Mouse (Mus musculus) midbrain, embryonic 10.5 days (tissue): ENCODE results near the gene Pmfbp1. TPM values are rescaled to one million over a fixed set of nuclear protein-coding genes. Genes with fewer than 3 reads are reported as not detected.

ENCODE experiments used
- DNase-seq: peaks from one replicate; pipeline ENCODE4 v3.0.0-alpha.2; 2017; ENCODE audit warnings: low spot score
- H3K27ac ChIP-seq: fragments of 300-500 bp; sonication (generic); replicated peaks from 2 replicates; pipeline ENCODE4 v1.5.1; 2016; ENCODE audit warnings: mild to moderate bottlenecking
- H3K27me3 ChIP-seq: fragments of 300-500 bp; sonication (generic); 2 replicates; pipeline ENCODE4 v1.6.1; 2016; ENCODE audit warnings: low read depth, mild to moderate bottlenecking; ENCODE audit not compliant: poor library complexity, severe bottlenecking
- H3K36me3 ChIP-seq: fragments of 300-500 bp; sonication (generic); 2 replicates; pipeline ENCODE4 v1.6.1; 2016; ENCODE audit warnings: mild to moderate bottlenecking, moderate library complexity
- H3K4me1 ChIP-seq: fragments of 300-500 bp; sonication (generic); 2 replicates; pipeline ENCODE4 v1.6.1; 2016
- H3K4me3 ChIP-seq: fragments of 300-500 bp; sonication (generic); 2 replicates; pipeline ENCODE4 v1.5.1; 2016; ENCODE audit warnings: mild to moderate bottlenecking, moderate library complexity
- H3K9me3 ChIP-seq: fragments of 300-500 bp; sonication (generic); replicated peaks from 2 replicates; pipeline ENCODE4 v1.6.1; 2016; ENCODE audit warnings: mild to moderate bottlenecking
- WGBS: fragments of 180-500 bp; shearing (Covaris S2); methylation state at CpG from one replicate; pipeline ENCODE4 v1.1.7; 2016; 5-methylcytosine and 5-hydroxymethylcytosine counted together
- polyA plus RNA-seq: library from polyadenylated mRNA; unstranded; fragments of >200 nt; fragmentation: Nextera tagmentation; extraction: Ambion mirVana; gene quantifications from 2 replicates; pipeline ENCODE4 v1.2.1, GENCODE M21; 2016

Pmfbp1 gene
- polyA plus RNA-seq, 1 experiment from 2014 or later, result 0.79 TPM

GRCm38 (mm10) chr8:109471876-109472275, 22.0 kb upstream of the Pmfbp1 start:
- WGBS, result 92% methylated on average over 6 of the region's 6 CpGs
- H3K27me3 ChIP-seq, result peaks cover 4% of the 10 kb centered on the region; the same call in 1 of the 2 replicates

GRCm38 (mm10) chr8:109472400-109472799, 21.4 kb upstream of the Pmfbp1 start:
- DNase-seq, result no peak
- Histone ChIP-seq H3K9me3 (no peaks in the 10 kb centered on the region), H3K4me1 (peaks cover 25% of the 10 kb centered on the region), H3K36me3 (no peaks in the 10 kb centered on the region), H3K4me3 (no peak overlapping the region), H3K27me3 (no peaks in the 10 kb centered on the region), H3K27ac (no peak overlapping the region)
- 93% methylated on average over 8 of the region's 8 CpGs for WGBS

More at GRCm38 (mm10) chr8:109471876-109472275, 22.0 kb upstream of the Pmfbp1 start:
- H3K36me3 ChIP-seq, result no peaks in the 10 kb centered on the region
- H3K4me3 ChIP-seq, result no peak overlapping the region
- no peaks in the 10 kb centered on the region for H3K9me3 ChIP-seq
- H3K4me1 ChIP-seq, result peaks cover 25% of the 10 kb centered on the region
- no peak for DNase-seq
- H3K27ac ChIP-seq, result no peak overlapping the region

- no peaks in the 10 kb centered on the region for H3K9me3 ChIP-seq
- H3K36me3 ChIP-seq, result no peaks in the 10 kb centered on the region
- WGBS, result 76% methylated on average over 14 of the region's 14 CpGs
- H3K27ac ChIP-seq, result no peak overlapping the region
- H3K27me3 ChIP-seq, result no peaks in the 10 kb centered on the region
- peaks cover 3% of the 10 kb centered on the region for H3K4me1 ChIP-seq
- no peak for DNase-seq
- no peak overlapping the region for H3K4me3 ChIP-seq
Measured at GRCm38 (mm10) chr8:109474442-109475121, 19.2 kb upstream of the Pmfbp1 start.

GRCm38 (mm10) chr8:109475436-109475835, 18.4 kb upstream of the Pmfbp1 start:
- 81% methylated on average over 4 of the region's 4 CpGs for WGBS
- Histone ChIP-seq H3K27me3 (no peaks in the 10 kb centered on the region), H3K9me3 (no peaks in the 10 kb centered on the region), H3K4me3 (no peak overlapping the region), H3K36me3 (no peaks in the 10 kb centered on the region), H3K4me1 (no peaks in the 10 kb centered on the region), H3K27ac (no peak overlapping the region)
- DNase-seq, result no peak

GRCm38 (mm10) chr8:109478586-109478985, 15.2 kb upstream of the Pmfbp1 start:
- H3K4me1 ChIP-seq, result no peaks in the 10 kb centered on the region
- no peak overlapping the region for H3K4me3 ChIP-seq
- WGBS, result 83% methylated on average over 6 of the region's 6 CpGs
- no peak for DNase-seq
- no peaks in the 10 kb centered on the region for H3K36me3 ChIP-seq
- no peak overlapping the region for H3K27ac ChIP-seq
- H3K27me3 ChIP-seq, result no peaks in the 10 kb centered on the region
- H3K9me3 ChIP-seq, result no peaks in the 10 kb centered on the region

DNA sequence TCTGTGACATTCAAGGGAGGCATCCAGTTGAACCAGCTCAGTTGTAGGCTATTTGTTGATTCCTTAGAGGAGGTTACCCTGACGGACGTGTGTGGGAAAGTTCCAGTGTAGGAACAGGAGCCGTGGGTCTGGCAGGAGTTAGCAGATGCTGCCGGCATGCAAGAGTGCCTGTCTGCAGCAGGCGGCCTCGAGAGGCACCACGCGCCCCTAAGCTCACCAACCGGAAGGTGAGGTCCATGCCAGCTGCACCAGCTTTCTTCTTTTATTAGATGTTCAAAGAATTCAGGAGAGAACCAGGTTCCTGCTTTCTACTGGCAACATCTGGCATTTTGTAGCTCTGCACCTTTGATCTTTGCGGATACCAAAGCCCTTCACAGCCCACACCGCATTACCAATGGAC, 9.1 kb upstream of the Pmfbp1 start:
- H3K36me3 ChIP-seq, result no peaks in the 10 kb centered on the region
- no peaks in the 10 kb centered on the region for H3K9me3 ChIP-seq
- 94% methylated on average over 11 of the region's 11 CpGs for WGBS
- H3K4me3 ChIP-seq, result no peak overlapping the region
- H3K27ac ChIP-seq, result no peak overlapping the region
- H3K4me1 ChIP-seq, result no peaks in the 10 kb centered on the region
- DNase-seq, result no peak
- no peaks in the 10 kb centered on the region for H3K27me3 ChIP-seq

DNA sequence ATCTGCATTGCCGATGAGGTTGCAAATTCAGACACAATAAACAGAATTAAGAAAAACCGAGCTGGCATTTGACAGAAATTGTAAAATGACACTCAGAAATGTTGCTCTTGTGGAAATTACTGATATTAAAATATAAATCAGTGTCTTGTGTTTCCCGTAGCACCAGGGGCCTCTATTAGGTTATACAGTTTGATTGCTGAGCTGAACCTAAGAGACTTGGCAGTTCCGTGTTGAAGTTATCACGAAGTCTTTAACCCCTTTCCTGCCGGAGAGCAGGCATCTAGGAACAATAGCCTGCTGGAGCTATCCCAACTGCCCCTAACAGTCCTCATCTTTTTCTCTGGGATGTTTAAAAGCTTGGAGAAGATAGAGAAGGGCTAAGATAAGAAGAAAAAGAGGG, 8.3 kb upstream of the Pmfbp1 start:
- H3K9me3 ChIP-seq, result no peaks in the 10 kb centered on the region
- no peak overlapping the region for H3K27ac ChIP-seq
- no peaks in the 10 kb centered on the region for H3K4me1 ChIP-seq
- H3K4me3 ChIP-seq, result no peak overlapping the region
- H3K36me3 ChIP-seq, result no peaks in the 10 kb centered on the region
- 67% methylated on average over 6 of the region's 6 CpGs for WGBS
- DNase-seq, result no peak
- H3K27me3 ChIP-seq, result no peaks in the 10 kb centered on the region

DNA sequence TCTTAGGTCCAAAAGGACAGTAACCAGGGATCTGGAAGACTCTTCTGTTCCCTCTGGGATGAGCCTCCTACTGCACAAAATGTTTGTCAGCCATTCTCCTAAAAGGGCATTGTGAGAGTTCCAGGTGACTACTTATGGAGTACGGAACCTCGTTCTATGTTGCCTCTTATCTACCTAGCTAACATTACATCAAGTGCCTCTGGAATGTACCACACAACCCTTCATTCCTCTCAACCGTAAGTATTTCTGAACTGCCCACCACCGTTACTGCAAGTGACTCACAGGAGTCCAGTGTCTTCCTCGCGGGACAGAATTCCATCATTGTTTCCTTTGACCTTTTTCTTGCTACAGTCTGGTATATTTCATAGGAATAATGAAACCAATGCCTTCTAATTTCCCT, 1.0 kb upstream of the Pmfbp1 start:
- Histone ChIP-seq H3K9me3 (no peaks in the 10 kb centered on the region), H3K4me3 (no peak overlapping the region), H3K27me3 (no peaks in the 10 kb centered on the region), H3K27ac (no peak overlapping the region), H3K36me3 (no peaks in the 10 kb centered on the region), H3K4me1 (no peaks in the 10 kb centered on the region)
- no peak for DNase-seq
- WGBS, result 94% methylated on average over 6 of the region's 6 CpGs

GRCm38 (mm10) chr8:109494601-109495000, 774 bp downstream of the Pmfbp1 start:
- no peaks in the 10 kb centered on the region for H3K36me3 ChIP-seq
- 71% methylated on average over 2 of the region's 2 CpGs for WGBS
- no peak overlapping the region for H3K27ac ChIP-seq
- H3K4me1 ChIP-seq, result no peaks in the 10 kb centered on the region
- H3K4me3 ChIP-seq, result no peak overlapping the region
- DNase-seq, result no peak
- H3K27me3 ChIP-seq, result no peaks in the 10 kb centered on the region
- H3K9me3 ChIP-seq, result no peaks in the 10 kb centered on the region

GRCm38 (mm10) chr8:109497431-109497830, 3.6 kb downstream of the Pmfbp1 start:
- no peak for DNase-seq
- no peaks in the 10 kb centered on the region for H3K9me3 ChIP-seq
- no peaks in the 10 kb centered on the region for H3K27me3 ChIP-seq
- H3K27ac ChIP-seq, result no peak overlapping the region
- H3K4me1 ChIP-seq, result no peaks in the 10 kb centered on the region
- H3K4me3 ChIP-seq, result no peak overlapping the region
- no peaks in the 10 kb centered on the region for H3K36me3 ChIP-seq
- WGBS, result 83% methylated on average over 5 of the region's 5 CpGs

GRCm38 (mm10) chr8:109499009-109499717, 5.3 kb downstream of the Pmfbp1 start:
- WGBS, result 92% methylated on average over 16 of the region's 16 CpGs

DNA sequence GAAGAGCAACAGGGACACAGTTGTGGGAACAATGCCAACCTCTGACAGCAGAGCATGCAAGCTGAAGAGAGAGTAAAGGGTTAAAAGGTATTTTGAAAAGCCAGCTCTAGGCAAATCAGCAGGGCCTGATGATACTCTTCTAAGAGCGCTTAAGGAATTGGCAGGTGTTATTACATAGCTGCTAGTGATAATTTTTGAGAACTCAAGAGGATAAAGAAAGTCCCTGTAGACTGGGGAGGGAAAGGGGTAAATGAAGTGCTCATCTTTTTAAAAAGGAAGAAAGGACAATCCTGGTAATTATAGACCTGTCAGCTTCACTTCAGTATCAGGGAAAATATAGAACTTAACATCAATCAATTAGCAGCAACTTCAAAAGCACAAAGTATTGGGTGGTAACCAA, 9.7 kb downstream of the Pmfbp1 start:
- Histone ChIP-seq H3K9me3 (no peaks in the 10 kb centered on the region), H3K27me3 (no peaks in the 10 kb centered on the region), H3K4me3 (no peak overlapping the region), H3K4me1 (no peaks in the 10 kb centered on the region), H3K36me3 (no peaks in the 10 kb centered on the region), H3K27ac (no peak overlapping the region)
- DNase-seq, result no peak
- WGBS, result 85% methylated on average over 1 of the region's 1 CpGs

More at GRCm38 (mm10) chr8:109499009-109499717, 5.3 kb downstream of the Pmfbp1 start:
- H3K9me3 ChIP-seq, result no peaks in the 10 kb centered on the region
- no peak overlapping the region for H3K27ac ChIP-seq
- H3K27me3 ChIP-seq, result no peaks in the 10 kb centered on the region
- H3K4me3 ChIP-seq, result no peak overlapping the region
- H3K36me3 ChIP-seq, result no peaks in the 10 kb centered on the region
- DNase-seq, result no peak
- no peaks in the 10 kb centered on the region for H3K4me1 ChIP-seq

- Histone ChIP-seq H3K27me3 (no peaks in the 10 kb centered on the region), H3K4me3 (no peak overlapping the region), H3K27ac (no peak overlapping the region), H3K4me1 (no peaks in the 10 kb centered on the region), H3K9me3 (no peaks in the 10 kb centered on the region), H3K36me3 (no peaks in the 10 kb centered on the region)
- no peak for DNase-seq
- 88% methylated on average over 5 of the region's 5 CpGs for WGBS
Measured at GRCm38 (mm10) chr8:109505560-109505959, 11.7 kb downstream of the Pmfbp1 start.
